Mouse (Mus musculus) layer of hippocampus, postnatal 36 days (tissue): ENCODE results near the gene Gm19410. TPM values are rescaled to one million over a fixed set of nuclear protein-coding genes. Genes with fewer than 3 reads are reported as not detected.

ENCODE experiments used
- DNase-seq, 2 experiments: peaks; one replicate each; pipeline ENCODE4 v3.0.0; 2022
- microRNA-seq, 2 experiments: library from miRNA; unstranded; fragments of <30 nt; microRNA quantifications; one replicate each; pipeline ENCODE4 v1.2.0; 2021
- total RNA-seq, 2 experiments: library from RNA; stranded (reverse); gene quantifications; 2 replicates each; pipeline ENCODE4 v1.2.3; 2021

Gene Gm19410
- 1 to 10 TPM; 6.1 to 6.6 TPM for total RNA-seq

- no peak for DNase-seq
Measured at GRCm38 (mm10) chr8:35765499-35766193, at the start of gene Gm19410. TSS of gene Gm19410 (plus strand) at chr8:35765790.

- DNase-seq: no peak
Measured at GRCm38 (mm10) chr8:35730776-35731175, 34.8 kb upstream of the Gm19410 start.

- DNase-seq: no peak
Measured at GRCm38 (mm10) chr8:35735438-35735837, 30.2 kb upstream of the Gm19410 start.

GRCm38 (mm10) chr8:35756202-35756601, 9.4 kb upstream of the Gm19410 start:
- DNase-seq: no peak

GRCm38 (mm10) chr8:35765020-35765419, 570 bp upstream of the Gm19410 start:
- no peak for DNase-seq

- DNase-seq: no peak
Measured at GRCm38 (mm10) chr8:35773508-35773907, 7.9 kb downstream of the Gm19410 start.

Small RNA genes within 50 kb of the gene (microRNA-seq; reads per million reads assigned to microRNA genes)
- gene Gm44474: 0 reads per million in 2 experiments
